Mouse (Mus musculus) kidney, adult 18-20 months (tissue): ENCODE results near the gene Fdx1.

ENCODE experiments used
- DNase-seq: peaks from one replicate; pipeline ENCODE4 v3.0.0; 2021

Gene Fdx1

DNA sequence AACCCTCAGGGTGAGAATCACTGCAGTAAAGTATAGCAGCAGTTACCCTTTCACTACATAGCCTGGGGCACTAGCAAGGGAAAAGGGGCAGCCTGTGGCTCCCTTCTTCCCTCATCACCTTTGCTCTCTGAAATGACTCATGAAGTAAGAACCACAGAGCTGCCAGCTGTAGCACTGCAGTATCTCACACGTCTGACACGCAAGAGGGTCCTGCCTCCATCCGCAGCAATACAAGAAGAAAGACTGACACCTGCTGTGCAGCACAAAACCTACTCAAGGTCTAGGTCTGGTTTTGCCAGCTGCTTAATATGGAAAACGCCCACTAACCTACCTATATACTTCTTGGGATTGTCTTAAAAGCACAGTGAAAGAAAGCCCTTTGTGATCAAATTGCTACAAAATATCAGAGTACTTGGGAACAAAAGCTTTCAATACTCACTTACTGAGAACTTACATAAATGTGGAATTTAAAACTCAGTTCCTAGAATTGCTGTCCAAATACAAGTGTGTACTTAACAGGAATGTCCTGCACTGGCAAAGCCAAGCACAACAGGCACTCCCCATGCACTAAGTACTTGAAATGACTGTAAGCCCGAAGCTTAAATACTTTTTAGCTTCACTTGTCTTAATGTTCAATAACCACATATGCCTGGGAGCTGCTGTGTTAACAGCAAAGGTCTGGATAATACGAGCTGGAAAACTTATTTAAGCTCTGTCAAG, 2.0 kb downstream of the Fdx1 start:
- DNase-seq, result no peak

DNA sequence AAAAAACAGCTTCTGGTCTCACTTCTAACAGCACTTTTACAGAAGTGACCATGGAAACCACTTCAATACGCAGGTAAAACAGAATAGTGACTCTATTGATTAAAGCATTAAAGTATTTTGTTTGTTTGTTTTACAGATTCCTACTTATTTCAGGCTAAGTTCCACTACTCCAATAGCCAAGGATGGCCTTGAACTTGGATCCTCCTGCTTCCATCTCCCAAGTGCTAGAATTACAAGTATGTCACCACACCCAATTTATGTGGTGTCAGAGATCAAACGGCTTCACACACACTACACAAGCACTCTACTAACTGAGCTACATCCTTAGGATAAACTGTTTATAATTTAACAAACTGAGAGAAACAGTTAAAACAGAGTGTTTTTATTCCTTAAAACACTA, 3.0 kb downstream of the Fdx1 start:
- DNase-seq, result no peak

DNA sequence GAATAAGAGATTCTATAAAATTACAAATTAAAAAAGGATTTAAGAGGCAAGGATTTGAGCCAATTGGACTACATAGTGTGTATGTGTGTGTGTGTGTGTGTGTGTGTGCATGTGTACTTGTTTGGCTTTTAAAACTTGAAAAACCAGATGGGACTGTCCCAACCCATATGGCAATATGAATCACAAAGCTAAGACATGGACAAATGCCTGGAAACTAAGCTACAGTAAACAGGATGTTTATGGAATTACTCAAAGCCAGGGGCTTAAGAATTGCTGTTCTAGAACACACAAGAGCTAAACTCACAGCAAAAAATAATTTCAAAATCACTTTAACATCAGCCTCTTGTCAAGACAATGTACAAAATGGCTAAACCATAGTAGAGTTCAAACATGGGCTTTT, 4.4 kb downstream of the Fdx1 start:
- DNase-seq, result no peak

DNA sequence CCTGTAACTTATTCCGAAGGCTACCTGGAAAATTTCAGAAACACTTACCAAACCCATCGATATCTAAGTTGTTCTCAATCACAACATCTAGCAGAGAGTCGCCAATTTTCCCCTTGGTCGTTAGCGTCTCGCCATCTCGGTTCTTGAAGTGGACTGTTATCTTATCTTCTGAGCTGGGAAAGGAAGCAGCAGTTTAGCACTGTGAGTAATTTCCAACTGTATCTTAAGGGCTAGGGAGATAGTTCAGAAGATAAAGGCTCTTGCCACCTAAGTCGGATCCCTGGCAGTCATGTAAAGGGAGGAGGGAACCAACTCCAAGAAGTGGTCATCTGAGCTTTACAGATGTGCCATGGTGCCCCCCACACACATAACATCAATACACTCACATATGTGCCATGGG, 6.3 kb downstream of the Fdx1 start:
- DNase-seq, result no peak

DNA sequence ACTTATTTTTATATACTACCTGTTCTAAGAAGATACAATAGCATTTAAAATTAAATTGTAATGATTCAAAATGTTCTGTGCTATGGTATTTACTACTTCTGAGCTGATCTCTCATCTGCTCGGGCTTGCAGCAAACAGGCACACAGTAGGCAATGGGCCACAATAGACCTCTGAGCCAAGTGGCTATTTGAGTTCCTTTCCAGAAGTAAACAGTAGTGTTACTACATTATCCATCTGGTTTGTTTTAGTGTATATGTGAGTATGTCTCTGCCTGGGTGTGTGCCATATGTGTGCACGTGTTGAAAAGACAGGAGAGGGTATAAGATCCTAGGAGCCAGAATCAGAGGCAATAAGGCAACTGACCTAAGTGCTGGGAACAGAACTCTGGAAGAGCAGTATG, 6.9 kb downstream of the Fdx1 start:
- DNase-seq, result no peak

DNA sequence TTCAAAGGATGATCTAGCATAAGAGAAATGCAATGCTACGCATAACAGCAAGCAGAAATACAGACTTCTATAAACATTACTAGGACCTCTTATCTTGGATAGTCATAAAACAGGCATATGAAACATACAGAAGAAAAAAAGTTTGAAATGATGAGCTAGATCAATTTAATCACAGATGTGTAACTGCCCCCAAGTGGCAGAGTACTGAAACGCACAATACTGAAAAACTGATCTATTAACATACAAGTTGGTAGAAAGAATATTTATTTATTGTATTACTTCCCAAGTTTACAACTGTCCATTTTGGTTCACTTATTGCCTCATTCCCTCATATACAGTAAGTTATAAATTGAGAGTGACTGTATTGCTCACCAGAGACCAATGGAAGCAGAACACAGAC, 12.0 kb downstream of the Fdx1 start:
- no peak for DNase-seq

DNA sequence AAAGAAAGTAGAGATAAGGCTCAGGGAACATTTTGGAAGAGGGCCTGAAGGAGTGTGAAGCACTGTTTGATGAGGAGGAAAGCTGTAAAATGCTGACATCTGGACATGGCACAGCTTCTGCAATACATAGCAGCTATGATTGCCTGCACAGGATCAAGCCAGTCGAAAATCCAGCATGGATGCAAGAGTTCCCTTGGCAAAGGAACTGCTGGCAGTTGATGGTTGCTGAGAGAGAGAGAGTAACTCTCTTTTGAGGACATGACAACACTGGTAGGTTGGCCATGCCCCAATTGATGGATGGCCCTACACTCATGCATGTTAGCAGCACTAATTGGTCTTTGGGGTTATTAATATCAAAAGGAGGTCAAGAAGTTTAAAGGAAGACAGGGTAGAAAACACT, 12.7 kb downstream of the Fdx1 start:
- DNase-seq, result no peak

DNA sequence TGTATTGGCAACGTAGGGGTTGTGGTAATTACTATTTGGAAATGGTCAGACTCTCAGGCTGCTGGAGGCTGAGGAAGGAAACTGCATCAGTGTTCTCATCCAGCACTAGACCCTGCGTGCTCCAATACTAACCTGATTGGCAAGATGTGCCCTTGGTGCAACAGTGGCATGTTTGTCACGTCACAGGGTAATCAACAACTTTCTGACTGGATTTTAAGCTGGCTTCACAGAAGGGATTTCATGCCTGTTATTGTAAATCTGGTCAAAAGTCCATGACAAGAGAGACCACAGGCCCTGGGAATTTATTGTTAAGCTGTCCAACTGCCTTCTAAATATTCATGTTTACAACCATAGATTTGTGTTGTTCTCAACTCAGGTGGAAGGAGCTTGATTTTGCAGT, 13.1 kb downstream of the Fdx1 start:
- DNase-seq, result no peak

DNA sequence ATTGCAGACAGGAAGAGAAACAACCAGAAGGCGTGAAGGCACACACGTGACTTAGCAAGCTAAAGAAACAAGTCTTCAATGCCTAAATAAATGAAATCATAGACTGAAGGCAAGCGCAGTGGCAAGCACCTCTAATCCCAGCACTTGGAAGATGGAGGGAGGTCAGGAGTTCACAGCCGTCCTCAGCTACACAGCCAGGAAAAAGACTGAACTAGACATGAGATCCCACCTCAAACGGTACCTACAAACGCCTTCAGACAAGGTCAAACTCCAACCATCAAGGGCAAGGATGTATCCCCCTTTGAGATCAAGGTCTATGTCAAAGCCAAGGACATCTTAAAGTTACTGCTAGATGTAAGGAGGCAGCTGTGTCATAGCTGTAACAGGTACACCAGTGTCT, 19.4 kb downstream of the Fdx1 start:
- no peak for DNase-seq

DNA sequence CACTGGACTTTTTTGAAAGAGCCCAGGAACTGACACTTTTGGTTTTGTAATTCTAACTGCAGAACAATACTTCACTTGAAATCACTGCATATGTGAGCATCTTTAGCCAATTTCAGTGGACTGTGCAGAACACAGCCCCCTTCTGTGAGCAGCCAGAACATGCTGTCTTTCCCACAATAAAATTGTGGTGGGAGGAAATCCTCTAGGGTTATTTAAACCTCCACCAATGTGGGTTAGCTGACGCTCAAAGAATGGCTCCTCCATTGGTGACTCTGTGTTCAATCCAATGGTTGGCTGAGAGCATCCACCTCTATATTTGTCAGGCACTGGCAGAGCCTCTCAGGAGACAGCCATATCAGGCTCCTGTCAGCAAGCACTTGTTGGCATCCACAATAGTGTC, 28.7 kb downstream of the Fdx1 start:
- no peak for DNase-seq

DNA sequence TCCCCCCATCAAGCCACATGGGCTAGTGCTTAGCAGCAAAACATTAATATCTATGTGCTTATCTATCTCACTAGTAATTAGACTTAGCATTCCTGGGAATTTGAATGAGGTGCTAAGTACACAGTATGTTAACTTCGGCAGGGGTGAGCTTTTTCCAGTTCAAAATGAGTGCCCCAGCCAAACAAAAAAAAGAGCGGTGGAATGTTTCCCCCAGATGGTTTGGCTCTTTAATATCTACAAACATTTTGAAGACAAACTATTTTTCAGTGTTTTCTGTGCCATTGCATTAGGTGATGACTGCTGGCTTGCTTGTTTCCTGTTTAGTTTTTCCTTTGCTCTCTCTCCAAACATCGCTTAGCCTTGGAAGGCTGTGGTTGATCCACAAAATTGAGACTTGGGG, 31.4 kb downstream of the Fdx1 start:
- no peak for DNase-seq

DNA sequence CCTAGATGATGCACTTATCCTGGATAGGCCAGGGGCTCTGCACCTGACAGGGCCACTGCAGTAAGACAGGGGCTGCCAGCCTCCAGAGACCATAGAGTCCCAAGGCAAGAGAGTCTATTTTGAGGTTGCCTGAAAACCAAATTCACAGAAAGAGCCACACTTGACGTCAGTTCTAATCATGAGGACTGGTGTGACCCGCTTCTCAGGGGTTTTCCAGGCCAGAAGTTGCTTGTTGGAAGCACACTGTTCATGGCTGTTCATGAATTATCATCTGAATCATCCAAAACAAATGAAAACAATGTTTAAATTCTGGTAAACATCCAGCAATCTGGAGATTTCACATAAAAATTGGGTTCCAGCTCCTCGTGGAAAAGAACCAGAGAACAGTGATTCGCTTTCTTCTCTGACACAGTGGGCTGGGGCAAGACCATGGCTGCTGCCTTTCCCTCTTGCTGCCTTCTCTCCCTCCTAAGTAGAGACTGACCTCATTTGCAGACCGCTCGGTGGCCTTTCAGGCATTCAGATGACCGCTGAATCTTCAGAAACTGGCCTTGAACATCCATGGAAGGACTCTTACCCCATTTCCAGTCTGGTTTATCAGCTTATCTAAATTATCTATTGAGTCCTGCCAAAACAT, 32.2 kb downstream of the Fdx1 start:
- DNase-seq, result no peak

DNA sequence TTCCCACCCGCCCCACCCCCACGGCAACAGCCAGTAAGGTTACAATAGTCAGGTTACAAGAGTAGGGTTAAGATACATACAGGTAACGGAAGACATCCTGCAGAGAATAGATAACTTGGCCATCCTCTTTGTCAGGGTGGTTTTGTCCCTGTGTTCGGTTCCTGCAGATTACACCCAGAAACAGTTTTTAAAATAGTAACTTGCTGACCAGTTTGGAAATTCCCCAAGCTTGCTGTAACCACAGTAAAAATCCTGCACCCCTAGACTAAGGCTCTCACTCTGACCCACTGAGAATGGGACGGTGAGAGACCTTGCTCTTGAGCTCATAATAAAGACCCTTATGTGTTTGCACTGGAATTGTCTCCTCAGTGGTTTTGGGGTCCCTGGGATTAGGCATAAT, 33.4 kb downstream of the Fdx1 start:
- DNase-seq, result no peak

DNA sequence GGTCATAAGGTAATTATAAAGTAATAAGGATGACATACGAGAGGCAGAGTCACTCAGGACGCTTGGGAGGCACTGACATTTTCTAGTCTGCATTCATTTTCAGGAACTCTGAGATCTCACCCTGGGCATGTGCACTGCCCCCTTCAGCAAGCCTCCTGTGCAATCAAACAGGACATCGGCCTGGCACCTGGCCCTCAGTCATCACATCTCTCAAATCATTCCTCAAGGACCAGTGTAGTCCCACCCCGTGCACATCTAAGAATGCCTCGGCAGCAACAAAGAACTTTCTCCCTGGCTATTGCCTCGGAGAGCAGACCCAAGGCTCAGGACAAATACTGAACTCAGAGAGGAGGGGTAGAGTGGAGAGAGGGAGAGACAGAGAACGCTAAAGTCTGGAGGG, 34.7 kb downstream of the Fdx1 start:
- DNase-seq, result no peak

DNA sequence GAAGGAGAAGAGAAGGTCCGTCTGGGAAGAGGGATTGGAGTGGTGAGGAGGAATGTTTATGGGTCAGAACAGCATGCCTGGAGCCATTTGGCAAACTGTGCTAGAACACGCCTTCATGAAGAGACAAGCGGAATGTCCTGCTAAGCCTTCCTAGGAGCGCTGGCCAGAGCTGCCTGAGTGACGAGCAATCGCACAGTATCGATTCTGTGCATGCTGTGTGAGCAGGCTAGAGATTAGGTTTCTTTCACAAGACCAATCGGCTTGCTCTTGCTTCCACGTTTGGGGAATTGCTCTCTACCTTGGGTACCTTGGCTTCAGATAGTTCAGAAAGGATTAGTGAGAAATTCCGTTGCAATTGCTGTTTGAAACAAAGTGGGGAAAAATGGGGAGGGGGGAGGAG, 35.2 kb downstream of the Fdx1 start:
- DNase-seq, result no peak

DNA sequence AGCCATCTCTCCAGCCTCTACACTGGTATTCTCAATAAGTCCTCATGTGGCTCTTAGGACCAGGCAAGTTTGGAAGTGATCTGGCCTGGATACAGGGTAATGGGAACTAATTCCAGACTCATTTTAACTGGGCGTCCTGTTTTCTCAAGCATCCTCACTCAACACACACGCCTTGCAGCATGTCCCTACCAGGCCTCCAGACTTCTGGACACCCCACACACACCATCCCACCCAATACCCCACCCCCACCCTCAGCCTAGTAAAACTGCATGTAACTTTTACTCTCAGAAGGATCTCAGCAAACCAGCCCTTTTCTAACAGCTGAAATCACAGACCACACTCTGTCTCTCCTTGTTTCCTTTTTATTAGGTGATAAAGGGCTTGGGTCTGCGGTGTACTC, 35.7 kb downstream of the Fdx1 start:
- no peak for DNase-seq

DNA sequence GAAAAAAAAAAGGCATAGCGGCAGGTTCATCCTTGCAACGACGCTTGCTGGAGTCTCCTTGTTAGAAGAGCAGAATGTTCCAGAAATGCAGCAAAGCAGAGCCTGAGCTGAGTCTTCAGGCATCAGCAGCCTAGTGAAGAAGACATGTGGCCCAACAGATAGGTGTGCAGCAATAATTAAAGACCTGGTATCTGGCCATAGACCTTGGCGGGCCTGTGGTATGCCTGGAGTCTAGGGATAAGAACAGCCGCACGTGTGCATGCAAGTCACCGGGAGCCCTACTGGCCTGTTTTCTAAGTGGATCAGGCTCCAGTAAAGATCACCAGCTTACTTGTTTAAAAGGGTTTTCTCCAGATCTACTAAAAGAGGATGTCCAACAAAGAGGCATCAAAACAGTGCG, 36.7 kb downstream of the Fdx1 start:
- no peak for DNase-seq

DNA sequence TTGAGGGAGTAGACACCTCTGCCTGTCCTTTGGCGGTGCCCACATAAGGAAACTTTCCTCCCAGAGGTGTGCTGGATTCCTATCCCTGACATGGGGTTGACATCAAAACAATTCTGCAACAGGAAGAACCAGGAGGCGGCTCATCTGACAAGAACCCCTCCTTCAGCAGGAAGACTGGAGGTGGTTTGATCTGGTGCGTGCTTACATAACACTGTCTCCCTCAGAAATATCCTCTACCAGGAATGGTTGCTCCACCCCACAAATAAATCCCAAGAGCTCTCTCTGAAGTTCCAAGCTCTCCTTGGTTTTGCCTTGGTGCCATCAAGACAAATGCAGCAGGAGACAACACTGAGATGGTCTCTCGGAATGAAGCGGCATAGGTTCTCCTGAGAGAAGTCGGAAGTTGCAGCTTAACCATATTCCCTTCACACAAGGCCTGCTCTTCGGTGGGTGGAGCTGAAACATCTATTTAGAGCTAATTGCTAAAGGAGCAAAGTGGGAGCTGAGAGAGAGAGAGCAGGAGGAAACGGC, 38.7 kb downstream of the Fdx1 start:
- no peak for DNase-seq

DNA sequence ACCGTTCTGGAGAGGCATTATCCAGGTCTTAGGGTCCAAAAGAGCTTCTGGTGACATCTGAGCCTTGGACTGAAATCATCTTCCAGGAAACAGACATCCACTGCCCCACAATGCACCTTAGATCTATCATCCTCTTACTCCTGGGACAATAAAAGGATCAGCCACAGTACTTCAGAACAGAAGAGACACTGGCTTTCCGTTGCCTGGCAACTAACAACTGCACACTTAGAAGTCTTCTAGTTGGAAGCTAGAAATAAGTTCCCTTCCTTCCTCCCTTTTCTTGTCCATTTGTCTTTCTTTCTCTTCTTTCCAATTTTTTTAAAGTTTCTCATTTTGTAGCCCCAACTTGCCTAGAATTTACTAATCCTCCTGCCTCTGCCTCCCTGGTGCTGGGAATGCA, 40.6 kb downstream of the Fdx1 start:
- no peak for DNase-seq

DNA sequence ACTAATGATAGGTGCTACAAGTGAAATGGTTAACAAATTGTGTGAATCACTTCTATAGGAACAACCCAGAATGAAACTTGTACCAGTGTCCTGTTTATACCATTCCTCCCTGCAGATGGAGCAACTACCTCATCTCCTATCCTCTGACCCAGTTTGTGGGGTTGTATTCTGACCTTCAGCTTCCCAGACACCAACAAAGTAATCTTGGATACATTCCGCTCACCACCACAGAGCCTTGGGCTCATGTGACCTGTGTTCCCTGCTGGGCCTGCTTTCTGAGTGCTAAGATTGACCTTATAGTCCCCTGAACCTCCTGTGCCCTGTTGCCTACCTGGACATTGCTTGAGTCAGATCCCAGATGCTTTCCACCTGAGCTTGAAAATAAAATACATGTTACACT, 47.8 kb downstream of the Fdx1 start:
- DNase-seq, result no peak

DNA sequence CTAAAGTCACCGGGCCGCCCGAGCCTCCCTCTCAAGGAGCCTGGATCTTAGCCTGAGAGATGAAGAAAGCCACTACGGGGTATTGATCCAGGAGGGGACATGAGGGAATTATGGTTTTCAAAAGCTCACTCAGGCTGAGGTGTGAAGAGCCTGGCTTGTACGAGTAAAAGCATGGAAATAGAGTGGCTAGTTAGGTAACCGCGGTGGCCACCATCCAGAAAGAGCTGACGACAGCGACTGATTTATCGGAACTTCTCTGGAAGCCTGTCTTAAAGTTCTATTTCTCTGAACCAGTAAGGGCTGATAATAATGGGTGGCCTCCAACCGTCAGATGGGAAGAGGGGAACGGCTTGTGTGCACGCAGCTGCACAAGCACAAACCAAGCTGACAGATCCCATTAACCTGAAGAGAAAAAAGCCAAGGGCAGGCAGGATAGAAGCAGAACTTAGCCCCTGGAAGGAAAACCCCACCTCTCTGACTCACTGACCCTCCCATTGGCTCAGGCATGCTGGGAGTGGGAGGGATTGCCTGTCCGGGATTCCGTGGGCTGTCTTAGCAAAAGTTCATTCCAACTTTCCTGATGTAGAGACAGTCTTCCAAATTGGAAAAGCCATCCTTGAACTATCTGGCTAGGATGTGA, 48.8 kb downstream of the Fdx1 start:
- no peak for DNase-seq

DNA sequence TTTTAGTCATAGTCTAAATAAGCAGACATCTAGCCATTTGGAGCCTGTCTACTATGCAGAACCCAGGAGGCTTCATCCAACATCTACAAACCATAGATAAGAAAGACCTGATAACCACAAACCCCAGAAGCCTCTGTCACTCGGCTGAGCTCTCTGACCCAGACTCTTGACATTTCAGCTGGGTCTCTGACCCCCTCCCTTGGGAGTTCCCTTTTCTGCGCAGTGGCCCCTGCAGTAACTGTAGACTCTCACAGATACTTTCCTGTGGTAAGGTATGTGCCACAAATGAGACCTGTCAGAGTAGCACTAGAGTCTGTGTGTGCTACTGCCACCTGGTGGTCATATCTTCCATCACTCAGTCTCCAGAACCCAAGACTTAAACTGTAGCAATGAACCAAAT, 54.5 kb downstream of the Fdx1 start:
- DNase-seq, result peak; percentile 73

DNA sequence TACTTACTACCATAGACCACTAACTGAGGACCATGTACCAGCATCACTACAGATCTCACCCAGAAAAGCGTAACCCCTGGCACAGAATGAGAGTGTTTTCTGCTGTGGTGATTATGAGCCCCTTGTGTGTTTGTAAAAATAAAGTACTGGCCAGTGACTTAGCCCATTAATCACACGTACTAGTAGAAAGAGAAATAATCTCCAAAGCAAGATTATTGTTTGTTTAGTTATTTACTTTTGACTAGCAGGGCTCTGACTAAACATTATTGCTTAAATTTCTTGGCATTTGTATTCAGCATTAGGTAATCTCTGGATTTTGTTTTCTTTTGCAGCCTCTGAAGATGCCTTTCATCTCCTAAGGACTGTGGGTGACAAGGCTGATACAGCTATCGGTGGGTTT, 55.1 kb downstream of the Fdx1 start:
- DNase-seq, result no peak

DNA sequence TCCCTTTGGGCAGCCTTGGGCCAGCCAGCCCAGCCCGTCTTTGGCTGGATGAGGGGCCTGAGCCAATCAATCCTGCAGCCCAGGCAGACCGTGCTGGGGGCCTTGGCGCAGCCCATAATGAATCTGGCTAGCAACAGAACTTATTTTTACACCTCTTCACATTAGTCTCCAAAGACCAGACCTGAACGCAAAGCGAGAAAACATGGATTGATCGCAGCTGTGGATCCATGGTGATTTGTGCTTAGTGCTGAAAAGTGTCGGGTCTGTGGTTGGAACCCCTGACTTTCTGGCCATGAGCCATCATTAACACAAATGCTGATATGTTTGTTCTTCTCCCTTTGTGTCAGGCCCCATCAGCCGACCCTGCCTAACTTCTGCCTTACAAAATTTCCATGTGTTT, 56.4 kb downstream of the Fdx1 start:
- DNase-seq, result no peak
